Mouse (Mus musculus) myocyte (in vitro differentiated cells): Measurements from ENCODE around the gene Gria2. TPM values are rescaled to one million over a fixed set of nuclear protein-coding genes. Genes with fewer than 3 reads are reported as not detected.

Experiments
- H3K27me3 ChIP-seq: one replicate; pipeline ENCODE4 v1.6.1; 2011; ENCODE audit not compliant: control insufficient read depth, insufficient read depth, insufficient read length
- H3K36me3 ChIP-seq: one replicate; pipeline ENCODE4 v1.6.1; 2011; ENCODE audit not compliant: control insufficient read depth, insufficient read depth
- H3K4me2 ChIP-seq: one replicate; pipeline ENCODE4 v1.6.1; 2011; ENCODE audit warnings: low read depth, control low read depth
- H3K4me3 ChIP-seq: one replicate; pipeline ENCODE4 v1.5.1; 2011; ENCODE audit warnings: mild to moderate bottlenecking, control low read depth, moderate library complexity
- H3K79me2 ChIP-seq: one replicate; pipeline ENCODE4 v1.6.1; 2011; ENCODE audit not compliant: control insufficient read depth, insufficient read depth
- H3ac ChIP-seq: one replicate; pipeline ENCODE4 v1.6.1; 2011; ENCODE audit not compliant: control insufficient read depth, insufficient read length
- CEBPB ChIP-seq: IDR thresholded peaks from 2 replicates; pipeline ENCODE4 v1.6.1; 2011; ENCODE audit warnings: mild to moderate bottlenecking, moderate library complexity; ENCODE audit not compliant: poor library complexity, insufficient read depth, severe bottlenecking
- E2F4 ChIP-seq: IDR thresholded peaks from one replicate; pipeline ENCODE4 v1.6.1; 2011; ENCODE audit warnings: mild to moderate bottlenecking, control low read depth, moderate library complexity; ENCODE audit not compliant: insufficient read depth
- MAX ChIP-seq: IDR thresholded peaks from one replicate; pipeline ENCODE4 v1.6.1; 2011; ENCODE audit warnings: low read depth, mild to moderate bottlenecking, control low read depth
- MYOD1 ChIP-seq, 3 experiments: IDR thresholded peaks; one replicate each; pipeline ENCODE4 v1.6.1; 2011; ENCODE audit warnings: control low read depth in 2 of 3, low read depth in 2 of 3, mild to moderate bottlenecking in 2 of 3, moderate library complexity in 1 of 3; ENCODE audit not compliant: insufficient read length in 2 of 3, control insufficient read depth in 1 of 3
- MYOG ChIP-seq, 3 experiments: IDR thresholded peaks; one replicate each; pipeline ENCODE4 v1.6.1; 2011; ENCODE audit warnings: control low read depth in 2 of 3, low read depth in 2 of 3, mild to moderate bottlenecking in 2 of 3; ENCODE audit not compliant: insufficient read length in 2 of 3, control insufficient read depth in 1 of 3, insufficient read depth in 1 of 3
- POLR2A ChIP-seq: IDR thresholded peaks from one replicate; pipeline ENCODE4 v1.6.1; 2011; ENCODE audit warnings: low read depth, mild to moderate bottlenecking, control low read depth, moderate library complexity; ENCODE audit not compliant: insufficient read length
- POLR2AphosphoS2 ChIP-seq: IDR thresholded peaks from one replicate; pipeline ENCODE4 v1.6.1; 2011; ENCODE audit warnings: low read depth, control low read depth; ENCODE audit not compliant: insufficient read length
- REST ChIP-seq: IDR thresholded peaks from one replicate; pipeline ENCODE4 v1.6.1; 2011; ENCODE audit warnings: mild to moderate bottlenecking, control low read depth, moderate library complexity; ENCODE audit not compliant: insufficient read depth, insufficient read length
- SRF ChIP-seq: IDR thresholded peaks from one replicate; pipeline ENCODE4 v1.6.1; 2011; ENCODE audit warnings: low read depth; ENCODE audit not compliant: control insufficient read depth, insufficient read length
- TCF12 ChIP-seq: IDR thresholded peaks from one replicate; pipeline ENCODE4 v1.6.1; 2011; ENCODE audit warnings: mild to moderate bottlenecking, control low read depth; ENCODE audit not compliant: poor library complexity, insufficient read depth, severe bottlenecking
- TCF3 ChIP-seq: IDR thresholded peaks from one replicate; pipeline ENCODE4 v1.6.1; 2011; ENCODE audit warnings: low read depth, control low read depth; ENCODE audit not compliant: insufficient read length
- USF1 ChIP-seq: IDR thresholded peaks from one replicate; pipeline ENCODE4 v1.6.1; 2011; ENCODE audit warnings: low read depth, mild to moderate bottlenecking, control low read depth, moderate library complexity
- polyA plus RNA-seq: library from polyadenylated mRNA; unstranded; fragments of >200 nt; fragmentation: generic; extraction: Trizol; gene quantifications from one replicate; pipeline ENCODE4 v1.2.1, GENCODE M21; 2012; ENCODE audit warnings: missing spikeins

Gria2 gene
- polyA plus RNA-seq, 1 experiment = not detected

DNA sequence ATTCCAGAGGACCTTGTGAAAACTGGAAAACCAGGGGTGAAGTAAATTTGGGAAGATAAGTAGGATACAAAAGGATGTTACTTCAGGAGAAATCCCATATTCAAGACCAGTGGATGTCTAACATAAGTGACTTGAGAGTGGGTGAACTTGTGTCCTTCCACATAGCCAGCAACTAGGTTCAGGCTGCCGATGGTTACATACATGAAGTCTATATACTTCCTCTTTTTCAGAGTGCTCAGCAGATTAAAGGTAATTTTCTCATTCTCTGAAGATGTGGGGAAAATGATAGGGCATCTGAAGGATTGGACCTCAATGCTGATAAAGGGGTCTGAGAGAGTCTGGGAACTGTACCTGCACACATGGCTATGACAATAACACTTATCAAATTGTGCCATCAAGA is 21.3 kb upstream of the Gria2 start:
- Histone ChIP-seq H3ac (no peak overlapping the region), H3K27me3 (no peaks in the 10 kb centered on the region)
- TF ChIP-seq MYOG (IDR thresholded peaks at IDR 0.05; ENCODE audit: control insufficient read depth in 1 of 3, insufficient read depth in 1 of 3, insufficient read length in 2 of 3, low read depth in 2 of 3) = no peak
- no peak for TF ChIP-seq SRF
- TF ChIP-seq REST = no peak
- TF ChIP-seq TCF3 = no peak
- TF ChIP-seq POLR2AphosphoS2 = no peak
- TF ChIP-seq POLR2A = no peak
- no peak for TF ChIP-seq MYOD1 (IDR thresholded peaks at IDR 0.05; ENCODE audit: control insufficient read depth in 1 of 3, insufficient read length in 2 of 3, low read depth in 2 of 3)
- TF ChIP-seq TCF12 = no peak
- no peak for TF ChIP-seq USF1
- no peak for TF ChIP-seq CEBPB
- no peak for TF ChIP-seq MAX
- no peak for TF ChIP-seq E2F4

DNA sequence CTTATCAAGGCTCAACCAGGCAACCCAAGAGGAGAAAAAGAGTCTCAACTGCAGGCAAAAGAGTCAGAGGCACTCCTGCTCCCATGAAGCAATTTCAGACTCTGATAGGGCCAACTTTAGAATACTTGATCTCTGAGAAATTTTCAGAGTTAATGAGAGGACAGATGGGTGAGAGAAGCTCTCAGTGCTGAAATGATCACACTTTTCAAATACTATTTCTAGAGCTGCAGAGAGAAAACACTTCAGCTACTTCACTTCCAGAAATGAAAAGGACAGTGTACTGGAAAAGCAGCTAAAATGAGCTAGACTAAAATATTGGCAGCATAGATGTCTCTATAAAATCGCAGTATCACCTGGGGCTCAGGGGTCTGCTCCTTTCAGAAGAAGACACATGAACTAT is 16.0 kb upstream of the Gria2 start:
- Histone ChIP-seq H3K4me2 (no peak overlapping the region), H3K4me3 (no peak overlapping the region), H3K27me3 (no peaks in the 10 kb centered on the region), H3K79me2 (no peaks in the 10 kb centered on the region), H3ac (no peak overlapping the region), H3K36me3 (no peaks in the 10 kb centered on the region)
- TF ChIP-seq MYOG (IDR thresholded peaks at IDR 0.05; ENCODE audit: control insufficient read depth in 1 of 3, insufficient read depth in 1 of 3, insufficient read length in 2 of 3, low read depth in 2 of 3) (no peak), POLR2AphosphoS2 (no peak), POLR2A (no peak), TCF3 (no peak), USF1 (no peak), E2F4 (no peak), TCF12 (no peak), REST (no peak), MYOD1 (IDR thresholded peaks at IDR 0.05; ENCODE audit: control insufficient read depth in 1 of 3, insufficient read length in 2 of 3, low read depth in 2 of 3) (no peak), MAX (no peak), SRF (no peak), CEBPB (no peak)

More for the DNA sequence above, 21.3 kb upstream of the Gria2 start:
- H3K4me3 ChIP-seq = no peak overlapping the region
- no peaks in the 10 kb centered on the region for H3K36me3 ChIP-seq
- H3K4me2 ChIP-seq = no peak overlapping the region
- H3K79me2 ChIP-seq = no peaks in the 10 kb centered on the region

DNA sequence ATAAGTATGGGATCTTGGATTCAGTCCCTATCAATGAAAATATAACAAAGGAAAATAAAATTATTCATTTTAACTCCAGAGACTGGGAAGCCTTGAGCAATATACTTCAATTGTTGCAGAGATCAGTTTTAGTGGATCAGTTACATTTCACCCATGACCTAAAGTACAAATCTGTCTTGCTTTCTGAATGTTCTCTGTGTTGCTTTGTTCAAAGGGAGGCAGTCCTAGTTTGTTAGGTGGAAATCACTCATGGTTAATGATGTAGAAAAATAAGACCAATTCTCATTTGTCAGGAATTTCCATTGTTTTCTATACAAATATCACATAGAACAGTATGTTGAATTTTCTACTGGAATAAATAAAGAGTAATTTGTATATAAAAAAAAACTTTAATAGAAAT is 11.1 kb upstream of the Gria2 start:
- H3K4me2 ChIP-seq = no peak overlapping the region
- TF ChIP-seq CEBPB = no peak
- no peak for TF ChIP-seq MYOG (IDR thresholded peaks at IDR 0.05; ENCODE audit: control insufficient read depth in 1 of 3, insufficient read depth in 1 of 3, insufficient read length in 2 of 3, low read depth in 2 of 3)
- no peak for TF ChIP-seq SRF
- TF ChIP-seq TCF12 = no peak
- no peak for TF ChIP-seq USF1
- TF ChIP-seq MYOD1 (IDR thresholded peaks at IDR 0.05; ENCODE audit: control insufficient read depth in 1 of 3, insufficient read length in 2 of 3, low read depth in 2 of 3) = no peak
- no peak for TF ChIP-seq POLR2AphosphoS2
- no peak for TF ChIP-seq POLR2A
- TF ChIP-seq TCF3 = no peak
- no peak for TF ChIP-seq REST
- TF ChIP-seq E2F4 = no peak
- TF ChIP-seq MAX = no peak
- H3K27me3 ChIP-seq = no peaks in the 10 kb centered on the region

DNA sequence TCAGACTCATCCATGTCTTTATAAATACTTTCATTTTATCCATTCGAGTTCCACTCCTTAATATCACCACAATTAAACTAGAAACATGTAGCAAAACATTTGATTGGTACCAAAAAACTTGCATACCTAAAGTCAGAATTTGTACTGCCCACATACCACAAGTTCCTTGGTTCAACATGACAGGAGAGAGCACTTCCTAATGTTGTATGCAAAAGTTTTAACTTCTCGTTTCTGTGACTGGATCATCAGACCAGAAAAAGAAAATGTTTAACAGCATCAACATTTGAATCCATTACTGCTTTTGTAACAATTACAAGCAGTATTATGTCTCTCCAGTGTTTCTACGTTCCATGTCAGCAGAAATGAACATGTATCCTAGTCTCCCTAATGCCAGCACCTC is 9.6 kb upstream of the Gria2 start:
- Histone ChIP-seq H3K4me3 (no peak overlapping the region), H3ac (no peak overlapping the region), H3K36me3 (no peaks in the 10 kb centered on the region), H3K27me3 (no peaks in the 10 kb centered on the region), H3K4me2 (no peak overlapping the region), H3K79me2 (no peaks in the 10 kb centered on the region)
- no peak for TF ChIP-seq POLR2AphosphoS2
- TF ChIP-seq MAX = no peak
- TF ChIP-seq POLR2A = no peak
- TF ChIP-seq TCF3 = no peak
- no peak for TF ChIP-seq REST
- no peak for TF ChIP-seq SRF
- TF ChIP-seq CEBPB = no peak
- TF ChIP-seq TCF12 = no peak
- no peak for TF ChIP-seq E2F4
- no peak for TF ChIP-seq USF1
- TF ChIP-seq MYOD1 (IDR thresholded peaks at IDR 0.05; ENCODE audit: control insufficient read depth in 1 of 3, insufficient read length in 2 of 3, low read depth in 2 of 3) = no peak
- TF ChIP-seq MYOG (IDR thresholded peaks at IDR 0.05; ENCODE audit: control insufficient read depth in 1 of 3, insufficient read depth in 1 of 3, insufficient read length in 2 of 3, low read depth in 2 of 3) = no peak

More for the DNA sequence above, 11.1 kb upstream of the Gria2 start:
- Histone ChIP-seq H3K79me2 (no peaks in the 10 kb centered on the region), H3K4me3 (no peak overlapping the region), H3ac (no peak overlapping the region), H3K36me3 (no peaks in the 10 kb centered on the region)

GRCm38 (mm10) chr3:80805327-80805726 is 2.7 kb upstream of the Gria2 start:
- no peaks in the 10 kb centered on the region for H3K79me2 ChIP-seq
- H3ac ChIP-seq = no peak overlapping the region
- TF ChIP-seq USF1 (no peak), SRF (no peak)

More at GRCm38 (mm10) chr3:80805327-80805726, 2.7 kb upstream of the Gria2 start:
- Histone ChIP-seq H3K36me3 (no peaks in the 10 kb centered on the region), H3K27me3 (peaks cover 20% of the 10 kb centered on the region), H3K4me2 (no peak overlapping the region), H3K4me3 (no peak overlapping the region)
